Mouse (Mus musculus) ovary, adult 18-20 months (tissue): ENCODE measurements around the gene Pbx4.

Source experiments
- DNase-seq: peaks from one replicate; pipeline ENCODE4 v3.0.0; 2022; ENCODE audit warnings: low spot score, mixed read lengths

Pbx4 gene

DNA sequence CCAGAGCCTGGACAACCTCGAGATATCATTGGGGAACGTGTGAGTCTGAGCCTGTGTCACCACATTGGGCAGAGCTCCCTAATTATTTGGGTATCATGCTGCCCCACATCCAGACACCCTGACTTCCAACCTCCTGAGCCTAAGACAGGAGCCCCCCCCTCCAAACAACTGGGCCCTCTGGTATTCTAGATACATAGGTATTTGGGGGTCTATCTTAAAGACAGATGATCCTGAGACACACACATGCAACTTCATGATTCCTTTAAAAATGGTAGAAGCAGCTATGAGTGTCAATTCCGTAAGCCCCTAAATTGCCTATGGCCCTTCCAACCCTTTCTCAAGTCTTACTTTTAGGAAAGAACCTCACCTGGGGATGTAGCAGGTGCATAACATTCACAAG, 22.5 kb upstream of the Pbx4 start:
- no peak for DNase-seq

DNA sequence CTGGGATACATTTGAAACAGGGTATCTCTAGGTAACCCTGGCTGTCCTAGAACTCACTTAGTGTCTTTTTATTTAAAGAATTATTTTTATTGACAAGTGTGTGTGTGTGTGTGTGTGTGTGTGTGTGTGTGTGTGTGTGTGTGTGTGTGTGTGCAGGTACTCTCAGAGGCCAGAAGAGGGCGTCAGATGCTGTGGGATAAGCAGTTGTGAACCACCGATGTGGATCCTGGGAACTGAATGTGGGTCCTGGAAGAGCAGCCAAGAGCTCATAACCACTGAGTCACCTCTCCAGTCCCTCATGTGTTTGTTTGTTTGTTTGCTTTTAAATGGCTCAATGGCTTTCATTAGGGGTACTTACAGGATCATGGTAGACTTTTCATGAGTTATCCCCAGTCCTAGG, 17.4 kb upstream of the Pbx4 start:
- DNase-seq = no peak

DNA sequence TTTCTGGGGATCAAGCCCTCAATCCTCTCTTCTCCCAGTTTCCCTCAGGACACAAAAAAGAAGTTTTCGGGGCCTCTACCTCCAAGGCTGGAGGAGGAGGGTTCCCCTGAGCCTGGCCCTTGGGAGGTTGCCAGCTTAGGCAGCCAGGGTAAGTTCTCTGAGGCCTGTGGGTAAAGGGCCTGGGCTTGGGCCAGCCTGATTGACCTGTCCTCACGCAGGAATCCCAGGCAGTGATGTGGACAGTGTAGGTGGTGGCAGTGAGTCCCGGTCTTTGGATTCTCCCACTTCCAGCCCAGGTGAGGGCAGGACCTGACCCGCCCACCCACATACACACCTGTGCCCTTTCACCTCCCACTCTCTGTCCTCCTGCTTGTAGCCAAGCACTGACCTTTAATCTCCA, 16.9 kb upstream of the Pbx4 start:
- DNase-seq = no peak

DNA sequence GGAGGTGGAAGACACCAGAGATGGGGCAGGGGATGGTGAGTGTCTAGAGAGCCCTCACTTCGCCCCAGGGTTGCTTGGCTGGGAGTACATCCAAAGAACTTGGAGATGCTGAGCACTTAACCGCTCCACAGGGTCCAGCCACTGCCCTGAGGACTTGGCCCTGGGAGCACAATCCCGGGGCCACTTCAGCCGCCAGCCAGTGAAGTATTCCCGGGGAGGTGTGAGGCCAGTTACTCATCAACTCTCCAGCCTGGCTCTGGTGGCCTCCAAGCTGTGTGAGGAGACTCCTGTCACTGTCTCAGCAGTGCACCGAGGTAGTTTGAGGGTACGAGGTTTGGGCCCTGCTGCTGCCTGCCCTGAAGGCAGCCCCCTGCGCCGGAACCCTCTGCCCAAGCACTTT, 11.8 kb upstream of the Pbx4 start:
- DNase-seq = no peak

DNA sequence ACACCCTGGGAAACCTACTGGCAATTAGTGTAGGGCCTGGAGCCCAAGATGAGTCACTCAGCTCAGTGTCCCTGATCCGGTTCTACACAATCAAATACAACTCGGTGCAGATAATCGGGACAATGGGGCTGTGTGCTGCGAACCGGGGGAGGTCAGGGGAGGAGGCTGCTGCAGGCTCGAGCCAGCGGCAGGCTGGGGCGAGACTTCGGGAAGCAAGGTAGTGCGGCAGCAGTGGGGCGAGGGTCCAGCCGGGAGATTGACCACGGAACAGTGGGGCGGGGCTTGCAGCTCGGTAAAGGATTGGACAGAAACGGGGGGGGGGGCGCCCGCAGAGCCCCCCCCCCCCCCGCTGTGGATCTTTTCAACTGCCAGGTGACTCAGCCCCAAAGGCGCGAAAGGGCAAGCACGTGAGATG, 10.3 kb upstream of the Pbx4 start:
- peak; percentile 44 for DNase-seq

DNA sequence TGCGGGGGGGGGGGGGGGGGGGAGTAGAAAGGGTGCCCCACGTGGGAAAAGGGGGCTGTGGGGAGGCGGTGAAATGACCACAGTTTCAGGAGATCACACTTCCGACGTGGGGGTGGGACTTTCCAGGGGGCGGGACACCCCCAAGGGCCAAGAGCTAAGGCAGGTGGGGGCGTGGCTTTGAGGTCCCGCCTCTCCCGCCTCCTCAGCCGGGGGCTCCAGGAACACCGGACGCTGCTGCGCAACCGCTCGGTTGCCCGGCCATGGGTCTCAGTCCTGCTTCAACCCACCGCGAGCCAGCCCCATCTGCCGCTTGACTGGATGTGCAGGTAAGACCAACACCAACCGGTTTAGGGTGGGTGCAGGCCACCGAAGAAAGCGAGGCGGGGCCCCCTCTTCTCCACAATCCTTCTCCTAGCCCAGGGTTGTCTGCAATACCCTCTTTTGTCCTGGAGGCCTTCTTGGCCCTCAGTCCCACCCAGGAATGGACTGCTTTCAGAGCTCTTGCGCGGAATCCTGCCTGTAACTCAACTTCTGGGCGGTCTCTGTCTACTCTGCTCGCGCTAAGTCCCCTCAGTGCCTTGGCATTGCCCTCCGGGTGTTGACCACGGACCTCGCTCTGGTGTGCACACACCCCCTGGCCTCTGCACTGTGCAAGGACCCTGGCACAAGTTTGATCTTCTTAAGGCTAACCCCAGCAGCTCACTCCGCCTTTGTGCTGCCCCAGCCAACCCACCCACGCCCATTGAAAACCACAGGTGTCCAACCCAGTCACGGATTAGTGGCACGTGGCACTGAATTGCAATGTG, 9.7 kb upstream of the Pbx4 start, which contains the start of gene Lpar2:
Lpar2 (plus strand) TSS at position 44 of the 806 bp plus-strand sequence.
- DNase-seq = peak; percentile 68

DNA sequence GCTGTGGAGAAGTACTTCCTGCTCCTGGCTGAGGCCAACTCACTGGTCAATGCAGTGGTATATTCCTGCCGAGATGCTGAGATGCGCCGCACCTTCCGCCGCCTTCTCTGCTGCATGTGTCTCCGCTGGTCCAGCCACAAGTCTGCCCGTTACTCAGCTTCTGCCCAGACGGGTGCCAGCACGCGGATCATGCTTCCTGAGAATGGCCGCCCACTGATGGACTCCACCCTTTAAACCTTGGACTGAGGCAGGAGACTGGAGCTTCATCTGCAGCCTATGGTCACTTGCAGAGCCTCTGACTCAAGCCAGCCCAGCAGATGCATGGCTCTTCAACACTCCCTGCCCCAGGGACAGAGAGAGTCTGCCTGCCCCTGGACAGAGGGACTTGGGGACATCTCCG, 5.9 kb upstream of the Pbx4 start:
- no peak for DNase-seq

DNA sequence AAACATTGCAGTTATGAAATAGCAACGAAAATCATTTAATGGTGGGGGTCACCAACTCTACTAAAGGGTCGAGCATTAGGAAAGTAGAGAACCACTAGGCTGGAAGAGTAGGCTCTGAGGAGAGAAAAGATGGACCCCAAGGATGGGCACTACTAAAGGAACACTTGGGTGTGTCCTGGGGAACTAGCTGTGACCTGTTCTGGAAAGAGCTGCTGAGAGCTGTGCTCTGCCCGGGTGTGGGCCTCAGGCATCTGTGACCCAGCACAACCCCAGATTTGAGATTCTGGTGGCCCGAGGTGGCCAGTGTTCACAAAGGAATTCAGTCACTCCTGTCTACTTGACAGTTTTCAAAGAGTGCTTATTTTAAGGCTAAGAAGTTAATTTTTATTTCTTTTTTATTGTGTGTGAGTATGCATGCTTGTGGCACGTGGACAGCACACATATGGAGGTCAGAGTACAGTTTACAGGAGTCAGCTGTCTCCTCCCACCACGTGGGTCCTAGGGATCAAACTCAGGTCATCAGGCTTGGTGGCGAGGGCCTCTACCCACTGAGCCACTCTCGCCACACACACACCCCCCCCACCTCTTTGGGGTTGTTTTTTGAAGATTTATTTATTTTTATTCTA, 4.9 kb downstream of the Pbx4 start:
- DNase-seq = no peak

DNA sequence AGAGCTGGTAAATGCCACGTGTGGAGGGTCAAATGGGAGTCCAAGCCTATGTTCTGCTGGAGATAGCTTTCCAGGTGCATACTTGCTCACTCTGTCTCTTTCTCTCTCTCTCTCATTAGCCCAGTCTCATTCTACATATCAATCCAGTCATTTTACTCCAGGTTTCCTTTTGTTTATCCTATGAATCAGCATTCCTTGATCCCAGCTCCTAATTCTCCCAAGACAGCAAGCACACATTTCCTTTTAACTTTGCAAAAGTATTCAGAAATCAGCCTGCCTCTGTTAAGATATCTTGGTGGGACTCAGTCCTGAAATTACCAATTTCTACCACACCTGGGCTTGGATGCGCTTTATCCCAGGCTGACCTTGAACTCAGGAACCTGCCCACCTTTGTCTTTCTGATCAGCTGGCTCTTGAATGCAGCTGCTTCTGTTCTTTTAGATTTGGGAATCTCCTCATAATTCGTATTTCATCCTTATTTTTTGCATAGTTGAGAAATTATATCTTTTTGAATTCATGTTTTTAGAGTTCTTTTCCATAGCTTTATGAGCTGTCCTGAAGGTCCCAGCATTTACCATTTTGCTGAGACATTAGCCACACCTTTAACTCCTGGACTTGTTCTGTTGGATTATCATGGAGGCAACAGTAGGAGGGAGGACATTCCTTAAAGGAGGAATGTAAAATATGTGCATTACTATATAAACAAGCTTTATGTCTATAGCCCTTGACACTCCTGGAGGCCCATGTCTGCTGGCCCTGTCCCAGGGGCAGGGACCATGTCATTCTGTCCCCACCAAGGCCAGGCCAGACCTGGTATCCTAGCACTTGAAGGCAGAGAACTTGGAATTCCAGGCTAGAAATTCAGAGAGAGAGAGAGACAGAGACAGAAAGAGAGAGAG, 15.1 kb downstream of the Pbx4 start:
- DNase-seq = no peak

DNA sequence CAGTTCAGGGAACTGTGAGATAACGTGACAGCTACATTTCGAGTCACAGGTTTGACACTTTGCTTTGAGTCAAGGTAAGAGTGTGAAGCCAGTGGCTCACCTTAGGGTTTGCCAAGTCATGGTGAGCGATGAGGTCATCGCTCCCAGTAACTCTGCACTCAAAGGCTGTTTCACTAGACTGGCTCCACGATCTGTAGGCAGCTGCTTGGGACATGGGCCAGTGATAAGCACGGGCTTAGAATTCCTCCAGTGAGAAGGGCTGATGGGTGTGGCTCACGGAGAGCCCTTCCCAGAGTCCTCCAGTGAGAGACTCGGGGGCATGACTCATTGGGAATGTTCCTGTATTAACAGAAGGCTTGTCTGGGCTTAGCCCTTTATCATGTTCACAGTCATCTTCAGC, 16.7 kb downstream of the Pbx4 start:
- peak; percentile 19 for DNase-seq

DNA sequence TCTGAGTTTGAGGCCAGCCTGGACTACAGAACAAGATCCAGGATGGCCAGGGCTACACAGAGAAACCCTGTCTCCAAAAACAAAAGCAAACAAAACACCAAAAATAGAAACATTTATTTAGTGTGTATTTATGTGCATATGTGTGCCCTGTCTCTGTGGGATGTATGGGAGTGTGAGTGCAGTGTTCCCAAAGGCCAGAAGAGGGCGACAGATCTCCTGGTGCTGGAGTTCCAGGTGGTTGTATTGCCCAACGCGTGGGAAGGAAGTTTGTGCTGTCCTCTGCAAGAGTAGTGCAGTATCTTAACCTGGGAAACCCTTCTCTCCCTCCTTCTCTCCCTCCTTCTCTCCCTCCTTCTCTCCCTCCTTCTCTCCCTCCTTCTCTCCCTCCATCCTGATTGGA, 17.6 kb downstream of the Pbx4 start:
- no peak for DNase-seq

DNA sequence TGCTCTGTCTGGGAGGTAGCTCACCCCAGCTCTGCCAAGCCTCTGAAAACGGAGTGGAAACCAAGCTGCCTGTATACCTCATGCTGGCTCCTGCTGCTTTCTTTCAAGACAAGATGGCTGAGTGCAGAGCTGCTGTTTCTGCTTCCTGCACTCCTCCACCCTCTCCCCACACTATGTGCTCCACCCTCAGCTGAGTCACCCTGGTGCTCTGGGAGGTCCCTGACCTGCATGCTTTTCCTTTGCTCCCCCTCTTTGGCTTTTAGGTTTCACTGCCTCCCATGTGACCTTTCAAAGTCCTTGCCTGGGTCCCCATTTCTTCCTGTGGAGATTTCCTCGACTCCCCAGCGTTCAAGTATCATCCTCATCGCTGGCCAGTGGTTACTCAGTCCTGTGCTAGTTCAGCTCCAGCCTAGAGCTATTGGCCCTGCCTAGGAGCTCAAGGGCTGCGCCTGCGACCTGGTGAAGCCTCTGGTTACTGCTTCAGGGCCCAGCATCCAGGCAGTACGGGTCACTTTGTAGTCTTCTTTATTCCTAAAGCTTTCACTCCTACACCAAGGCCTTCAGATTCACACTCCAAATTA, 18.7 kb downstream of the Pbx4 start:
- no peak for DNase-seq

DNA sequence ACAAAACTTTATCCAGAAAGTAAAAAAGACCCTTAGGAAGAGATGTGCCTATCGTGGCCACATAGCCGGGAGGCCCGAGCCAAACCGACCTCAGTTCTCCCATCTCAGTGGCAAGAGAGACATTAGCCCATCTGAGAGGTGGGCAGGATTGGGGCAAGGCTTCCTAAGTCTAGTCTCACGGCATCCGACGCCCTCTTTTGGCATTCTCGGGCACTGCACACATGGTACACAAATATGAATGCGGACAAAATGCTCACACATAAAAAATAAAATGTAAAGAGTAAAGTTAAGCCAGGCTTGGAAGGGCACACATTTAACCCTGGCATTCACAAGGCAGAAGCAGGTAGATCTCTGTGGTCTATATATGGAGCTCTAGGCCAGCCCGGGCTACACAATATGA, 21.6 kb downstream of the Pbx4 start:
- DNase-seq = no peak

DNA sequence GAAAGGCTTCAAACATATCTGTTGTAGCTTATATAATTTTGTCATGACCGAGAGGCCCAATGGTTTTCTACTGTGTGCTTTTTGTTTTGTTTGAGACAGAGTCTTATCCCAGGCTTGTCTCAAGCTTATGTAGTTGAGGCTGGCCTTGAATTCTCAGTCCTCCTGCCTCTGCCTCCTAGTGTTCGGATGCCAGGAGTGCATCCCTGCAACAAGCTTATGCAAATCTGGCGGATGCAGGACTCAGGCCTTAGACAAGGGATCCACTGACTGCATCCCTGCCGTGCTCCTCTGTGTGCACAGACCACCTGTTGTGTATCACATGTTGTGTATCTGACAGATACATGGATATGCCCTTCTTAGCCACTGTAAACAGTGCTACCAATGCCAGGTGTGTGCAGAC, 28.5 kb downstream of the Pbx4 start:
- no peak for DNase-seq

DNA sequence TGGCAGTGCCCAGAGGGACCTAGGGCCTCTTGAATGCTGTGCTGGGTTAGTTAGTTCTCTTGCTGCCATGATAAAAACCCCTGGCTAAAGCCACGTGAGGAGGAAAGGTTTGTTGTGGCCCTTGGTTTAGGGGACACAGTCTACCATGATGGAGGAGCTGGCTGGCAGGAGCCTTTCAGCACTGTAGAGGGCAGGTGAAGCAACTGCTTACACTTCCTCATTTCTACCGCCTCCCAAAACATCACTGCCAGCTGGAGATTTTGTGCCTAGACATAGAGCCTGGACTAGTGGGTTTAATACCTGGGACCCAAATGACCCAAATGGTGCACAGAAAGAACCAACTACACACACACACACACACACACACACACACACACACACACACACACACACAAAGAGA, 29.0 kb downstream of the Pbx4 start:
- no peak for DNase-seq

DNA sequence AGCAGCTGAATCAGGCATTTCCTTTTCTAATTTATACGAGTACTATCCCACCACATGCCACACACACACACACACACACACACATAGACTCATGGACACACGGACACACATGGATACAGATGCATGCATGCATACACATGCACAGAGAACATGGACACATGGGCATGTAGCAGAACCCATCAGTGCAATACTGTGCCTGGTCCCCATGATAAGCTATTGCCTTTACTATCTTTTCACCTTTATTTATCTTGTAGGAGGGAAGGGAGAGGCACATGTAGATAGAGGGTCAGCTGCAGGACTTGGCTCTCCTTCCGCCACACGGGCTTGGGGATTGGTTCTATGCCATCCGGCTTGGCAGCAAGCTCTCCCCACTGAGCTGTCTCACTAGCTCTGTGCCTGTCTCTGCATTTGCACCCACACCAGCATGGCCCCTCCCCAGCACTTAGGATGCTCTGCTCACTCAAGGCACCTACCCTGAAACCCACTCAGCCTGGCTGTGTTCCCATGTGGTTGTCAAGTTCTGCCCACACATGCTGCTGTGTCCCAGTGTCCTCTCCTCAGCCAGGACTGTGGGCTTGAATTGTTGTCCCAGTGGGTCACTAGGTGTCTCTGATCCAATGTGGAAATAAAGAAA, 31.2 kb downstream of the Pbx4 start:
- no peak for DNase-seq

DNA sequence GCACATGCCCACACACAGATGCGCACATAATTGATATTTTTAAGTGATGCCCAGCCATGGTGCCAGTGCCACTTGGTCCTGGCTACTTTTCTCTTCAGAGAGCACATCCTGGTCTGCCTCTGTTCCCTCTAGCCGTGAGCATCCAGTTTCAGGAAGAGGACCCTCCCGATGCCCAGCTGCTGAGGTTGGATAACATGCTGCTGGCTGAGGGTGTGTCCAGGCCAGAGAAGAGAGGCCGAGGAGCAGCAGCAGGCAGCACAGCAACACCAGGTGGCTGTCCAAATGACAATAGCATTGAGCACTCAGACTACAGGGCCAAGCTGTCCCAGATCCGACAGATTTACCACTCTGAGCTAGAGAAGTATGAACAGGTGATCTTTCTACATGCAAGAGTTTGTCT, 31.9 kb downstream of the Pbx4 start:
- no peak for DNase-seq

DNA sequence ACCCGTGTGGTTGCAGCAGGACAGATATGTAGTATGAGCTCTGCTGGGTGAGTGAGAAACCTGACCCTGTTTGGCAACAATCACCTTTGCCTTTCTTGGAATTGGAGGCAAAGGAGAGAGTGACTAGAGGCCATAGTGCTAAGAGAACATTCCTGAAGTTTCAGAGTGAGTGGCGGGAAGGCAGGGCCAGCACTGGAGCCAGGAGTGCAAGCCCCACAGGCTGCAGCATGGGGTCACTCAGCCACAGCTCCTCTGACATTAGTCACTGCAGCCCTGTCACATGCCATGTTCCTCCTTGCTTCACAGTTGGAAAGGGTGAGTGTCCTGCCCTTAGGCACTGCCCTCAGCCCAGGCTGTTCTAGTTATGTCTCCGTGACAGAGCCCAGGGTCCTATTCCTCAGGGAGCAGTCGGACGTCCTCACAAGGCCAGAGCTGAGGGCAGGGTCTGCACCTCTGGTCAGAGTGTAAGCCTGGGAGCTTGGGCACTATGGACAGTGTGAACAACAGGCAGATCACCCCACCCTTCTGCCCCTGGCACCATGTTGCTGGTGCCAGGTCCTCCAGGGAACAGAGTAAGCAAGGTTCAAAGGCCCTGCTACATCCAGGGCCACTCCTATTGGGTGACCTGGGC, 35.5 kb downstream of the Pbx4 start:
- no peak for DNase-seq

DNA sequence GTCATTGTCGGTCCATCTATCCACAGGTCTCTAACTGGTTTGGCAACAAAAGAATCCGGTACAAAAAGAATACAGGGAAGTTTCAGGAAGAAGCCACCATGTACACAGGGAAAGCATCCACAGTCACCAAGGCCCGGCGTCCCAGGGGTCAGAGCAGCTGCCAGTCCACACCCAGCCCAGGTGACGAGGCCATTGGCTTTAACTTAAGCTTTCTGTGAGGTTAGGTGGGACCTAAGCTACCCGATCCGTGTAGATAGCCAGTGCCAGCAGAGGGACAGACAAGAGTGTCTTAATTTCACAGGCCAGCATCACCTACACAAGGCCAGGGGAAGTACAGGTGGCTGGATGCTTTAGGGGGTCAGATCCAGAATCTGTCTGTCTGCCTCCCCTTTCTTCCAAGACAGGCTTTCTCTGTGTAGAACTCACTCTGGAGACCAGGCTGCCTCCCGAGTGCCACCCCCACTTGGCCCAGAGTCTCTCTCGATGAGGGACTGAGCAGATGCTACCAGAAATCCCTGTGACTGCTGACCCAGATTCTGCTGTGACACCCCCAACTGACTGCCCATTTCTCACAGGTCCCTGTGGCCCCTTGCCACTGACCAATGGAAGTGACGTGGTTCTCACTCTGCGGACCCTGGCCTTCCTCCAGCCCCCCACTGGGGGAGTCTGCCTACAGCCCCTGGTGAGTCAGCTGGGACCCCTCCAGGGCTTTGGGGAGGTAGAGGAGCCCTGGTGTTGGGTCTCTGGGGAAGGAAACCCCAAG, 37.9 kb downstream of the Pbx4 start:
- no peak for DNase-seq

DNA sequence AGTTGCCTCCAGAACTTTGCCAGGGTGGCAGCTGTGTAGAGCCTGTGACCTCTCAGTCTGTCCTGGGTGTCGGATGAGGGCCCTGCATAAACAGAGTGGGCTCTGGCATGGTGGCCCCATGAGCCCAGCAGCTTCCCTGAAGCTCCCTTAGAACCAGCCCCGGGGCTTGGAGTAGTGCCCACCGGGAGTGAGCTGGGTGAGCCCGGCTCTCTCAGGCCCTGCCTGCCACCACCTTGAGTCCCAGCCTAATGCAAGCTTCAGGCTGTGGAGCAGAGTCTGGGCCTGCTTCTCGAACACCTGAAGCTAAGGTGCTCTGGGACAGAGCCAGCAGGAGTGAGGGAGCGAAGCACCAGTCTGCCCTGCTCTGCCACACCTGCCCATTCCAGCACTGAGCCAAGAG, 38.6 kb downstream of the Pbx4 start:
- DNase-seq = no peak

DNA sequence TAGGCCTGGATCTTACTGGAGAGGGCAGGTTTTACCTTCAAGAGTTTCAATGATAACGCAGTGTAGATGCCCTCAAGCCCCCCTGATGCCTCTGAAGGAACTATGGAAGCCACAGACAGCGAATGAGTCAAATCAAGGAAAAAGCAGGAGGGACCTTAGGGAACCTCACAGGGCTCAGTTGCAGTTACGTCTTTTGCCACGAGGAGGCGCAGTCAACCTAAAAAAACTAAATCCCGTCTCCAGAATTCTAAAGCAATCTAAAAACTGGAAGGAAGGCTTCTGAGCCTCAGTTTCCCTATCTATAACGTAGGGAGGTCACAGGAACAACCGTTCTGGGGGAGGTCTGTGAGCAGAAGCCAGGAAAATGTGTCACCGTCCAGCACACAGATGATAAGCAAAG, 41.9 kb downstream of the Pbx4 start:
- DNase-seq = no peak
